Mouse (Mus musculus) layer of hippocampus, adult 11-12 months (tissue): ENCODE measurements around the gene BC016579.

Source experiments
- DNase-seq: peaks from one replicate; pipeline ENCODE4 v3.0.0; 2022; ENCODE audit warnings: low spot score

BC016579 gene

DNA sequence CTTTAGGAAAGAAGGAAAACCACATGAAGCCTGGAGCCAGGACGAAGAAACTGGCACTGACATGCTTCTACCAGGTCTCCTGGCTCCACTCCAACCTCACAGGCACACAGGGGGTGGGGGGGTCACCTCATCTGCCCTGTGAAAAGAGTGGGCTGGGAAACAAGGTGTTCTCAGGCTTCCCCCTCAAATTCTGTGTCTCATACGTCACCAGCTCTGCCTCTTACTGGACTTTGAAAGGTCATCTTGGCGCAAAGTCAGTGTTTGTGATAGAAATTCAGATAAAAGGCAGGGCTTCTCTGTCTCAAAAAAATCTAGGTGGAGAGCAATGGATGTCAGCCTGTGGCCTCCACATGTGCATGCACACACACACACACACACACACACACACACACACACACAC is 12.6 kb downstream of the BC016579 start:
- no peak for DNase-seq

GRCm38 (mm10) chr16:45640070-45640762 is 13.7 kb downstream of the BC016579 start:
- no peak for DNase-seq

GRCm38 (mm10) chr16:45635826-45636225 is 18.0 kb downstream of the BC016579 start:
- DNase-seq: no peak

DNA sequence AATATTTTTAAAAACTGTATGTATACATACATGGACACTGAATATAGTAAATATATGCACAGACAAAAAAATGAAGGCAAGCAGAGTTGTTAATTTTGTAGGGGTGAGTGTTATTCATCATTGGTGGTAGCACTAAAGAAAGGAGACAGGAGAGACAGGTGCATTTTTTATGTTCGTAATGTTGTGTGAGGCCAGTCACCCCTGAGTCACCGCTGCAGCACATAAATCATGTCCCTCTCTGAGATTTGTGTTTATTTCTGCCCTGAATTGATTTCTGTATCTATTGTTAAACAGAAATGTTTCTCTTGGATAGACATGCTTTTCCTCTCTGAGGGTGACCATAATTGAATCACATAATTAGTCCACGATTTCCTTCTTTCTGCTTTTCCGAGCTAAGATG is 21.4 kb downstream of the BC016579 start:
- DNase-seq: no peak

DNA sequence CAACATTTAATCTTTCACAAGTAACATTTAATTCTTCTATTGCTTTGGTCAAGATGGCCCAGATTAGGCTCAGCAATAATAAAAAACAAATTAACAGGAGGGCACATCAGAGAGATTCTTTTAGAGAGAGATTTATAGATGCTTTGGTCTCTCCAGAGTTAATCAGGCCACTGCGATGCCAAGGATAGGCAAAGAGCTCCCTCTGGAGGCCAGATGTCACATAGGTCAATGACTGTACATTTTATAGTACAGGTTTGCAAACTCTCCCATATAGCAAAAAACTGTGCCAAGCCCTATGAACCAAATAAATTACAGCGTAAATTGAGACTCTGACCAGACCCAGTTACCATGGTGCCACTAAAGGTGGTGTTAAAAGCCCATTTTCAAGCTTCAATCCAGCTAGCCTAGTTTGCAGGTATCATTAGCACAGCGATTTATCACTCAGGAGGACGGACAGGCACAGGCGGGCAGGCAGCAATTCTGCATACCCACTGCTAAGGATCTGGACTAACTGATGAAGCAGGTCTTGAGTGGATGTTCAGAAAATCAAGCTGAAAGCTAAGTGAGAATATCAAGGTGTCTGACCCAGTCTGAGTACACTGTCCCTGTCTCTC is 23.4 kb downstream of the BC016579 start:
- DNase-seq: peak; percentile 66

DNA sequence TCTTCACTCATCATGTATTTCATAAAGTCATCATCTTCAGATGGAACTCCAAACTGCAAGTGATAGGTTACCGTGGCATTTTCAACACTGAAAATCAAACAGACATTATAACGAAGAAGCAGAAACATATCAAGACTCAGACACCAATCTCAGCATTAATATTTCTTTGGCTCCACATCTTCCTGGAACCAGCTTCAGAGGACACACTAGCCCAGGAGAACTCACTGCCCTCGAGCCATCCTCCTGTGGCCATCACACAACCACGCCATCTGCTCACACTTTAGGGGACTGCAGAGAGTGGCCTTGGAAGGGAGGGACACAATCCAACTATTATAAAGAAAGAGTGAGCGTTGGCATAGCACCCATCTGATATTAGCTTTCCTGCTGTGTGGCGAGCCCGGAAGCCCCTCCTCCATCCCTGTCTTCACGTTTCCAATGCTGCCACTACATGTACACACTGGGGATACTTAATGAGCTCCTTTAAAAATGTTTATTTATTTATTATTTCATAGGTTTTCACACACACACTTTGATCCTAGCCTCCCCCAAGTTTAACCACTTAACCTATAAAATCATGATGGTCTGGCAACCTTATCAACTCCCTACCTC is 24.3 kb downstream of the BC016579 start:
- no peak for DNase-seq

GRCm38 (mm10) chr16:45625342-45625741 is 28.5 kb downstream of the BC016579 start:
- no peak for DNase-seq

GRCm38 (mm10) chr16:45624791-45625190 is 29.1 kb downstream of the BC016579 start:
- DNase-seq: no peak

DNA sequence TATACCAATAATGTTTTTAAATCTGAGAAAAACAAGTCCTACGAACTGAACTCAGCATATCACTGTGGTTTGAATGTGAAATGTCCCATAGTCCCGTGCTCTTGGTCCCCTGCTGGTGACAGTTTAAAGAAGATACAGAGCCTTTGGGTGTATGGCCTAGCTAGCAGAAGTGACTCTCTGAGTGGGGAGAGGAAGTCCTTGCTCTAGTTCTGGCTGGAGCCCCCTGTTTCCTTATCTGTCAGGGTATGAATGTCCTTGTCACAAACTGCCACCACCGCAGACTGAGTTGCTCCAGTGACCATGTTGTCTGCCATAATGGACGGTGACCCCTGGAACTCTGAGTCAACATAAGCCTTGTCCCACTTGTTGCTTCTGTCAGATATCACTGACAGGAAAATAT is 30.6 kb downstream of the BC016579 start:
- no peak for DNase-seq

GRCm38 (mm10) chr16:45619751-45620375 is 34.0 kb downstream of the BC016579 start:
- no peak for DNase-seq

DNA sequence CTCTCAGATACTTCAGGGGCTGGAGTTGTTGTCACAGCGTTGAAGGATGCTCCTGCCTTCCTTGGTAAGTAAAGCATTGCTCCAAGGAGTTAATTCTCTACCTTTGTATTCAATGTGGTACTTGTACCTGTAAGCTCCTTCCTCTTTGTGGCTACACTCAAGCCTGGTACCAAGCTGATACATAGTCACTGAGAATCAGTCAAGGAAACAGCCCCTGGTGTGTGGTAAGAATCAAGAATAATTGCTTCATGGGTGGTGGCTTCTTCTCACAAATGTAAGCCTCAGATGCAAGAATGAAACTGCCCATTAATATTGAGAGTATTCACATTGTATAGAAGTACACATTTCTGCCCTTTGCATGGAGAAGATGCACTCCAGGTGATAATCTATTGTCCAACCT is 37.9 kb downstream of the BC016579 start:
- no peak for DNase-seq

DNA sequence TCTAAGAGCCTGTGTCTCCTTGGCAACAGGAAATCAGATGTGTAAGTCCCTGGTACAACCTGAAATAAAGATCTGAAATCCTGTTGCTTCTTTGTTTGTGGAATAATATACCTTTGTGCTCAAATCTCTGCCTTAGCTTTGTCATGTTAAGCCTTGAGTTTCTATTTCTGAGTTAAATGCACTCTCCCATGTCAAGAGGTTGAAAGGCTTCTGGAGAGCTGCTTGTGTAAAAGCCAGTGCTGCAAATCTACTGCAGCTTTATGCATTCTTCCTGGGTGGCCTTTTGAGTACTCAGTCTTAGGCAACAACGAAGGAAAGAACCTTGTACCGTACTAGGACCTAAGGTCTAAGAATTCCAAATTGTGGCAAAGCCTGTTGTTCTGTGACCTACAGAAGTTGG is 40.6 kb downstream of the BC016579 start:
- no peak for DNase-seq

DNA sequence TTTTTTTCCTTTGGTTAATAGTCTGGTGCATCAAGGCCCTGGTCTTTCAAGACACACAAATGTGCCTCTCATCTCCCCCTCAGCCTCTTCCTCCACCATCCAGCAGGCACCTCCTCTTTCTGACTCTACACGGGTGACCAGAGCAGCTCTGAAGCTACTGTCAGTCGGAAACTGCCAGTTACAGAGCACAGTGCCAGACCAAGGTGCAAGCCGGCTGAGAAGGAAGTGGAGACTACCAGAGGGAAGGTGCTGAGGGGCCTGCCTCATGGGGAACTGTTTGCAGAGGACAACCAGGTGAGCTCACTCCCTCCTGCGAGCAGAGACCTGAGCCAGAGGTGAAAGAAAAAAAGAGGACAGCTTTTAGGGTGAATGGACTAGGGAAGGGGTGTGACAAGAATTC is 43.6 kb downstream of the BC016579 start, which contains the start of gene Gcsam:
Gcsam (plus strand) TSS at position 114 of the 400 bp plus-strand sequence.
- no peak for DNase-seq

DNA sequence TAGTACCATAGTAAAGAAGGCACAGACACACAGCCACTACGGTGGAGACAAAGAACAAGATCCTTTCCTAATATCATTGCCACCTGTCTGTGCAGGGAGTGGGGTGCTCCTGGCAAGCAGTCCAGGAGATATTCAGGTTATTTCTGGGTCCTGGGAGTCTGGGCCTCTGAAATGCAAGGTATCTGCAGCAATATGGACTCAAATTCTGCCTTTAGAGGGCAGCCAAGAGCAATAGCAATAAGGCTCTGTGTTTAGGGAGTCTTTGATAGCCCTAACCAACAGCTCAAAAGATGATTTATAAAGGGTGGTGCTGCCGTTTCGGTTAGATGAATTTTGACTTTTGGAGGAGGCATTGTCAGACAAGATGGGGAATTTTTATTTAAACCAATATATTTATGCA is 44.6 kb downstream of the BC016579 start:
- peak; percentile 20 for DNase-seq

DNA sequence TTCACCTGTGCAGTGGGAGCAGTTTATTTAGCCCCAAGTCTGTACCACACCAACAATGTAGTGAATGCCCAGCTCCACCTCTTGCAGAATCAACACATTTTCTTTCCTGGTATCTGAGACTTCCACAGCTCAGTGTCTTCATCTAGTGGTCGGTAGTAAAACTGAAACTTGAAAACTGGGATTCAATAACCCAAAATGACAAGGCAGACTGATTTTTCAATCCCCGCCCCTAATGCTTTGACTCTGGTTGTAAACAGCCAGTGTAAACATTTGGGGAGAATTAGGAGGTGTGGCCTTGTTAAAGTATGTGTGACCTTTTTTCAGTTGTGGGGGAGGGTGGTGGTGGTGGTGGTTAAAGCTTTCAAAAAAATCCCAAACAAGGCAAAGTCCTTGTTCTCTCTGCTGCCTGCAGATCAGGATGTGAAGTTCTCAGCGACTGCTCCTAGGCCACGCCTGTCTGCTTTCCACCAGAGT is 45.4 kb downstream of the BC016579 start:
- peak; percentile 16 for DNase-seq

GRCm38 (mm10) chr16:45595494-45595893 is 58.4 kb downstream of the BC016579 start:
- DNase-seq: no peak

DNA sequence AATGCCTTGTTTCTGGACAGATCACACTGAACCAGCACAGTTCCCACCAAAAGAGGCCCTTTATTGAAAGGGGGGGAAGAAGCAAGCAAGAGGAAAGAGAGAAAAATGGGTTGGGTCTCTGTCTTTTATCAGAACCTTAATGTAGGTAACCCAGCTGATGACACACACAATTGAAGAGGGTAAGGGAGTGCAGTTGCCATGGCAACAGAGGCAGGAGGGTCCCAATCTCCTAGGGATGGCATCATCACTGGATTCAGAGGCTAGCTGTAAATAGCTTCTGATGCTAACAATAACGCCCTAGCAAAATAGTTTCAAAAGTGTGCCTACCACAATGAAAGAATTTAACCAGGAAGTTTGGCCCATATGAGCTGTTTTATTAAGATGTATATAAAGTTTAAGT is 60.2 kb downstream of the BC016579 start:
- DNase-seq: no peak

DNA sequence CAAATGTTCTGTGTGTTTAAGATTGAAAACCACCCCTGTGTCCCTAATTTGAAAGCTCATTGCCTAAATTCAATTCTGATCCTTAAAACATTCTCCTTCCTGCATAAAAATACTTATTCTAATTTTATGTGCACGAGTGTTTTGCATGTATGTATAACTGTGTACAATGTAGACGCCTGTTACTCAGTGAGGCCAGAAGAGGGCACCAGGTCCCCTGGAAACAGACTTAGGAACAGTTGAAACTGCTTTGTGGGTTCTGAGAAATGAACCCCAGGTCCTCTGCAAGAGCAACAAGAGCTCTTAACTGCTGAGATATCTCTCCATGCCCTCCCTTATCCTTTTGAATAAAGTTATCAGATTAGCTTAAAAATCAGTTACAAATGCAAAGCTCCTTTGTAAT is 71.4 kb downstream of the BC016579 start:
- peak; percentile 2 for DNase-seq

DNA sequence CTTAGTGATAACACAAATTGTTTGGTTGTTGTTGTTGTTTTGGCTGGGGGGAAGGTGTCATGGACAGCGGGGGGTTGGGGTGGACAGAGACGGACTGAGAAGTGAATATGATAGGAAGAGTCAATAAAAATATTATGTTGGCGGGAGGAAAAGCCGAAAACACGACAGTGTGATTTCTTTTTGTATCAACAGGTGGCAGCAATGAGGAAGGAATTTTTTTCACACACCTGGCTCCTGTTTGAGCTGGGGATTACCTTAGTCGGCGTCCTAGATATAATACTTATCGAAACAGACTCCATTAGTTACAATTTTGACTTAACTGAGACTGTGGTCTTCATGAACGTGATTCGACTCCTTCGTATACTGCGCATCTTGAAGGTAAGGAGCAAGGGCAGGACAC is 74.0 kb downstream of the BC016579 start:
- no peak for DNase-seq
